Mouse (Mus musculus): ENCODE data around the gene Synpo2. TPM values are rescaled to one million over a fixed set of nuclear protein-coding genes. Genes with fewer than 3 reads are reported as not detected.
"Not testable (repeated sequence)": the region's sequence is repeated elsewhere in the genome, so short reads cannot be mapped to it uniquely, and the experiment has no call there.

Synpo2 gene
- polyA plus RNA-seq, 1 experiment from 2014 or later: 4.9 TPM

GRCm38 (mm10) chr3:123132101-123132500 is 103.8 kb downstream of the Synpo2 start:
- peaks cover 9% of the 10 kb centered on the region; the same call in 1 of the 2 replicates for H3K4me1 ChIP-seq
- no peak for DNase-seq (ENCODE audit: low spot score)
- no peaks in the 10 kb centered on the region for H3K36me3 ChIP-seq (replicated peaks)
- WGBS: 84% methylated on average over 2 of the region's 2 CpGs
- H3K9me3 ChIP-seq: no peaks in the 10 kb centered on the region
- H3K27ac ChIP-seq (replicated peaks): no peak overlapping the region
- H3K27me3 ChIP-seq (replicated peaks; ENCODE audit: low read depth, poor library complexity, severe bottlenecking): no peaks in the 10 kb centered on the region
- H3K4me3 ChIP-seq: no peak overlapping the region

- Histone ChIP-seq H3K36me3 (replicated peaks) (no peaks in the 10 kb centered on the region), H3K27me3 (replicated peaks; ENCODE audit: low read depth, poor library complexity, severe bottlenecking) (no peaks in the 10 kb centered on the region), H3K4me3 (no peak overlapping the region), H3K27ac (replicated peaks) (no peak overlapping the region), H3K4me1 (peaks cover 9% of the 10 kb centered on the region; the same call in 1 of the 2 replicates), H3K9me3 (no peaks in the 10 kb centered on the region)
- no peak for DNase-seq (ENCODE audit: low spot score)
- 91% methylated on average over 6 of the region's 6 CpGs for WGBS
Measured at GRCm38 (mm10) chr3:123131151-123131756, 104.7 kb downstream of the Synpo2 start.

- H3K4me1 ChIP-seq: peaks cover 9% of the 10 kb centered on the region; the same call in 1 of the 2 replicates
- no peak overlapping the region for H3K27ac ChIP-seq (replicated peaks)
- no peaks in the 10 kb centered on the region for H3K9me3 ChIP-seq
- H3K4me3 ChIP-seq: no peak overlapping the region
- no peaks in the 10 kb centered on the region for H3K27me3 ChIP-seq (replicated peaks; ENCODE audit: low read depth, poor library complexity, severe bottlenecking)
- no peak for DNase-seq (ENCODE audit: low spot score)
- H3K36me3 ChIP-seq (replicated peaks): no peaks in the 10 kb centered on the region
- WGBS: 81% methylated on average over 14 of the region's 14 CpGs
Measured at GRCm38 (mm10) chr3:123130314-123131150, 105.4 kb downstream of the Synpo2 start.

GRCm38 (mm10) chr3:123128781-123129180 is 107.2 kb downstream of the Synpo2 start:
- H3K4me1 ChIP-seq: peaks cover 9% of the 10 kb centered on the region; the same call in 1 of the 2 replicates
- H3K9me3 ChIP-seq: no peaks in the 10 kb centered on the region
- no peak for DNase-seq (ENCODE audit: low spot score)
- 77% methylated on average over 8 of the region's 8 CpGs for WGBS
- H3K27ac ChIP-seq (replicated peaks): no peak overlapping the region
- H3K4me3 ChIP-seq: no peak overlapping the region
- H3K36me3 ChIP-seq (replicated peaks): no peaks in the 10 kb centered on the region
- H3K27me3 ChIP-seq (replicated peaks; ENCODE audit: low read depth, poor library complexity, severe bottlenecking): no peaks in the 10 kb centered on the region

- DNase-seq (ENCODE audit: low spot score): no peak
- H3K9me3 ChIP-seq: no peaks in the 10 kb centered on the region
- no peak overlapping the region for H3K27ac ChIP-seq (replicated peaks)
- H3K27me3 ChIP-seq (replicated peaks; ENCODE audit: low read depth, poor library complexity, severe bottlenecking): no peaks in the 10 kb centered on the region
- no peak overlapping the region for H3K4me3 ChIP-seq
- no peaks in the 10 kb centered on the region for H3K36me3 ChIP-seq (replicated peaks)
- 85% methylated on average over 7 of the region's 7 CpGs for WGBS
- H3K4me1 ChIP-seq: peaks cover 9% of the 10 kb centered on the region; the same call in 1 of the 2 replicates
Measured at GRCm38 (mm10) chr3:123128091-123128490, 107.9 kb downstream of the Synpo2 start.

GRCm38 (mm10) chr3:123126741-123127140 is 109.2 kb downstream of the Synpo2 start:
- not testable (repeated sequence) for H3K4me3 ChIP-seq; H3K36me3 ChIP-seq (replicated peaks); DNase-seq (ENCODE audit: low spot score); H3K4me1 ChIP-seq; H3K9me3 ChIP-seq; H3K27ac ChIP-seq (replicated peaks); H3K27me3 ChIP-seq (replicated peaks; ENCODE audit: low read depth, poor library complexity, severe bottlenecking)
- 90% methylated on average over 4 of the region's 4 CpGs for WGBS

GRCm38 (mm10) chr3:123123817-123124216 is 112.1 kb downstream of the Synpo2 start:
- Histone ChIP-seq H3K27me3 (replicated peaks; ENCODE audit: low read depth, poor library complexity, severe bottlenecking) (no peaks in the 10 kb centered on the region), H3K36me3 (replicated peaks) (no peaks in the 10 kb centered on the region), H3K27ac (replicated peaks) (no peak overlapping the region), H3K9me3 (no peaks in the 10 kb centered on the region), H3K4me1 (peaks cover 8% of the 10 kb centered on the region; the same call in 1 of the 2 replicates), H3K4me3 (no peak overlapping the region)
- no peak for DNase-seq (ENCODE audit: low spot score)
- WGBS: 92% methylated on average over 8 of the region's 8 CpGs

- H3K27me3 ChIP-seq (replicated peaks; ENCODE audit: low read depth, poor library complexity, severe bottlenecking): no peaks in the 10 kb centered on the region
- H3K4me1 ChIP-seq: no peaks in the 10 kb centered on the region; the same call in 1 of the 2 replicates
- no peak overlapping the region for H3K27ac ChIP-seq (replicated peaks)
- WGBS: 88% methylated on average over 21 of the region's 21 CpGs
- H3K36me3 ChIP-seq (replicated peaks): no peaks in the 10 kb centered on the region
- H3K4me3 ChIP-seq: no peak overlapping the region
- no peaks in the 10 kb centered on the region for H3K9me3 ChIP-seq
- DNase-seq (ENCODE audit: low spot score): no peak
Measured at GRCm38 (mm10) chr3:123122151-123123030, 113.6 kb downstream of the Synpo2 start.

GRCm38 (mm10) chr3:123116903-123117302 is 119.0 kb downstream of the Synpo2 start:
- 0 out of 2 replicates have a peak, but pooled peaks cover 3% of the 10 kb centered on the region for H3K9me3 ChIP-seq
- peaks cover 15% of the 10 kb centered on the region for H3K4me1 ChIP-seq
- H3K4me3 ChIP-seq: peak overlapping the region; percentile 28; the same call in 1 of the 2 replicates
- H3K27me3 ChIP-seq (replicated peaks; ENCODE audit: low read depth, poor library complexity, severe bottlenecking): no peaks in the 10 kb centered on the region
- 40% methylated on average over 16 of the region's 16 CpGs for WGBS
- H3K27ac ChIP-seq (replicated peaks): 0 out of 2 replicates have a peak overlapping the region, but pooled peaks have one; percentile 40
- peak; percentile 30 for DNase-seq (ENCODE audit: low spot score)
- H3K36me3 ChIP-seq (replicated peaks): peaks cover 20% of the 10 kb centered on the region

GRCm38 (mm10) chr3:123115770-123116527 is 120.0 kb downstream of the Synpo2 start:
- no peak overlapping the region for H3K27ac ChIP-seq (replicated peaks)
- DNase-seq (ENCODE audit: low spot score): peak; percentile 37
- H3K27me3 ChIP-seq (replicated peaks; ENCODE audit: low read depth, poor library complexity, severe bottlenecking): no peaks in the 10 kb centered on the region
- 32% methylated on average over 15 of the region's 15 CpGs for WGBS
- H3K4me3 ChIP-seq: no peak overlapping the region
- peaks cover 20% of the 10 kb centered on the region for H3K36me3 ChIP-seq (replicated peaks)
- 0 out of 2 replicates have a peak, but pooled peaks cover 3% of the 10 kb centered on the region for H3K9me3 ChIP-seq
- peaks cover 15% of the 10 kb centered on the region for H3K4me1 ChIP-seq

GRCm38 (mm10) chr3:123114001-123114635 is 121.8 kb downstream of the Synpo2 start:
- Histone ChIP-seq H3K27me3 (replicated peaks; ENCODE audit: low read depth, poor library complexity, severe bottlenecking) (no peaks in the 10 kb centered on the region), H3K27ac (replicated peaks) (no peak overlapping the region), H3K4me3 (no peak overlapping the region), H3K9me3 (0 out of 2 replicates have a peak, but pooled peaks cover 3% of the 10 kb centered on the region), H3K36me3 (replicated peaks) (peaks cover 20% of the 10 kb centered on the region), H3K4me1 (peaks cover 15% of the 10 kb centered on the region)
- WGBS: 93% methylated on average over 21 of the region's 21 CpGs
- DNase-seq (ENCODE audit: low spot score): no peak
